Mouse (Mus musculus) embryo, embryonic 11.5 days (tissue): ENCODE results near the gene Tbr1.

ENCODE experiments used
- DNase-seq: peaks from one replicate; pipeline ENCODE4 v3.0.0-alpha.2; 2012; ENCODE audit warnings: low read depth, low spot score

Gene Tbr1

DNA sequence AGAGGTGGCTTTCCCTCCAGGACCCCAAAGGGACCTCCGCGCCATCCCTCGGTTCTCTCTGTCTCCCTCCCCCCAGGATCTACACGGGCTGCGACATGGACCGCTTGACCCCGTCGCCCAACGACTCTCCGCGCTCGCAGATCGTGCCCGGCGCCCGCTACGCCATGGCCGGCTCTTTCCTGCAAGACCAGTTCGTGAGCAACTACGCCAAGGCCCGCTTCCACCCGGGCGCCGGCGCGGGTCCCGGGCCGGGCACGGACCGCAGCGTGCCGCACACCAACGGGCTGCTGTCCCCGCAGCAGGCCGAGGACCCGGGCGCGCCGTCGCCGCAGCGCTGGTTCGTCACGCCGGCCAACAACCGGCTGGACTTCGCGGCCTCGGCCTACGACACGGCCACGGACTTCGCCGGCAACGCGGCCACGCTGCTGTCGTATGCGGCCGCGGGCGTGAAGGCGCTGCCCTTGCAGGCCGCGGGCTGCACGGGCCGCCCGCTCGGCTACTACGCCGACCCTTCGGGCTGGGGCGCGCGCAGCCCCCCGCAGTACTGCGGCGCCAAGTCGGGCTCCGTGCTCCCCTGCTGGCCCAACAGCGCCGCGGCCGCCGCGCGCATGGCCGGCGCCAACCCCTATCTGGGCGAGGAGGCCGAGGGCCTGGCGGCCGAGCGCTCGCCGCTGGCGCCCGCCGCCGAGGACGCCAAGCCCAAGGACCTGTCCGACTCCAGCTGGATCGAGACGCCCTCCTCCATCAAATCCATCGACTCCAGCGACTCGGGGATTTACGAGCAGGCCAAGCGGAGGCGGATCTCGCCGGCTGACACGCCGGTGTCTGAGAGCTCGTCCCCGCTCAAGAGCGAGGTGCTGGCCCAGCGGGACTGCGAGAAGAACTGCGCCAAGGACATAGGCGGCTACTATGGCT lies 9.0 kb downstream of the Tbr1 start:
- no peak for DNase-seq

DNA sequence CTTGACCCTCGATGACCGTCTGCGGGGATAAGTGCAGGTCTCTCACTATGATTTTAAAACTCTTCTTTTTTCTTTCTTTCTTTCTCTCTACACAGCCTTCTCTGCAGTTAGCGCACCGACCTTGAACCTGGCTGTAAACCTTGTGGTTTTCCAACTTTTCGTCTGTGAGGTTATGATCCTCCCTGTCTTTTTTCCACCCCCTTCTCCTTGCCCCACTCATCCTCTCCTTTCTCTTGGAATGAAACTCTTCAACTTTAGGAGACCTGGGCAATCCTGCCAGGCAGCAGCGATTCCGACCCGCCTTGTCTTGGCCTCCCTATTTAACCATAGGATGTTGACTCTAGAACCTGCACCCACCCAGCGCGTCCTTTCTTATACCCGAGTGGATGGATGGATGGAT lies 9.8 kb downstream of the Tbr1 start:
- no peak for DNase-seq

DNA sequence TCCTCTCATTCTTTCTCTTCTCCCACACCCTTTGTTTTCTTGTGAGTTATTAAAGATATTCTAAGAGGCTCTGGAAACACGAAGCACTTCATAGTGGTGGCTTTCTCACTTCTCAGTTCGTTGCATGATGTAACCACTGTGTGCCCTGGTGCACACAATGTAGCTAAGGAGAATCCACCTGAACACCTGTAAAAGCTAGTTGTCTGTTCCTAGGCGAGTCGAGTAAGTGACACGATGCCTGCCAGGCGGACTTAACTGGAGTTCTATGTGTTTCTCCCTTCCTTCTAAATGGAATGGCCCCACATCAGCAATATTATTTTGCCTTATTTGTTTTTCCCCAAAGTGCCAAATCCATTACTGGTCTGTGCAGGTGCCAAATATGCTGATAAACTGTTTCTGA lies 10.4 kb downstream of the Tbr1 start:
- no peak for DNase-seq

DNA sequence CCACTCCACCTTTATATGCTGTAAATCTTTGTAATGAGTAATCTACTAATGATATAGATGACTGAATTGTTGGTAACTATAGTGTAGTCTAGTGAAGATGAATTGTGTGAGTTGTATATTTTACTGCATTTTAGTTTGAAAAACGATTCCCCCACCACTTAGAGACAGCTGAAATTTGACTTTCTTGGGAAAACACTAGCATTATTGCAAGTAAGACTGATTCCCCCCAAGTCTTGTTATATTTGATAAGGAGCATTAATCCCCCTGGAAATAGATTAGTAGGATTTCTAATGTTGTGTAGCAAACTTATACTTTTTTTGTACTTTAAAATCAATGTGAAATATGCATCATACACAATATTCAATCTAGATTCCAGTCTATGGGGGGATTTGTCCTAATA lies 10.8 kb downstream of the Tbr1 start:
- DNase-seq: no peak

DNA sequence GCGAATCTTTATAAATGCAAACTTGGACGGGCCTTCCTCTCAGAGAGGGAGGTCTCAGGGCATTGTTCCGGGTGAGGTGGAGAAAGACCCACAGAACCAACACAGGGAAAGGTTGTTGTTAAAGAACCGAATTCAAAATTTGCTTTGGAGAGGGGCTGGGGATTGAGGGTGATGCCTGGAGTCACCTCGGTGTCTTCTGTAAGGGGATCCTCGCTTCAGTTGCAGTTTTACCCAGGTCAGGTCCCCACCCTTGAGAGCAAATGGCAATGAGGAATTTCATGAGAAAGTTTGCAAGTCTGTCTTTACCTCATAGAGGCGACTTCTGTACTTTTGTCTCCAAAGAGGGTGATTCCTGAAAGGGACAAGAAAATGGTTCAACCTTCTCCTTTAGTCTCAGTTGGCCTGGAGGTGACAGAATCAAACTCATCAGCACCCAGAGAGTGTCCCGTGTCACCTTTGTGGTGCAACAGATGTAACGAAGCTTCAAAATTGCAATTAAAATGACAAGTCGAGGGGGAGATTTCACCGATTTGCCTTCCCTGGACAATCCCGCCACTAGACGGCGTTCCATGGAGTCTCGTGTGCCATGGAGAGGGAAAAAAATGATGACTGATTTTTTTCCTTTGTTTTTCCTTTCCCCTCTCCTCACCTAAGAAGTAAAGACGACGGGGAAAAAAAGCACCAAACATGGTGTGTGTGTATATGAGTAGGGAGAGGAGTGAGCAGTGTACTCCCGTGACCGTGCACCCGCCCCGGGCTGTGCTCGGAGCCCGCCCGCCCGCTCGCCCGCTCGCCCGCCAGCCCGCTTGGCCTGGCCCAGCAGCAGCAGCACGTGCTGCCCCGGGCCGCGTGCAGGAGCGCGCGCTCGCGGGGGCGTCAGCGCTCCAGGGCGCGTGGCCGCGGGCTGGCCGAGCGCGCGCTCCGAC lies 12.1 kb downstream of the Tbr1 start:
- DNase-seq: no peak

DNA sequence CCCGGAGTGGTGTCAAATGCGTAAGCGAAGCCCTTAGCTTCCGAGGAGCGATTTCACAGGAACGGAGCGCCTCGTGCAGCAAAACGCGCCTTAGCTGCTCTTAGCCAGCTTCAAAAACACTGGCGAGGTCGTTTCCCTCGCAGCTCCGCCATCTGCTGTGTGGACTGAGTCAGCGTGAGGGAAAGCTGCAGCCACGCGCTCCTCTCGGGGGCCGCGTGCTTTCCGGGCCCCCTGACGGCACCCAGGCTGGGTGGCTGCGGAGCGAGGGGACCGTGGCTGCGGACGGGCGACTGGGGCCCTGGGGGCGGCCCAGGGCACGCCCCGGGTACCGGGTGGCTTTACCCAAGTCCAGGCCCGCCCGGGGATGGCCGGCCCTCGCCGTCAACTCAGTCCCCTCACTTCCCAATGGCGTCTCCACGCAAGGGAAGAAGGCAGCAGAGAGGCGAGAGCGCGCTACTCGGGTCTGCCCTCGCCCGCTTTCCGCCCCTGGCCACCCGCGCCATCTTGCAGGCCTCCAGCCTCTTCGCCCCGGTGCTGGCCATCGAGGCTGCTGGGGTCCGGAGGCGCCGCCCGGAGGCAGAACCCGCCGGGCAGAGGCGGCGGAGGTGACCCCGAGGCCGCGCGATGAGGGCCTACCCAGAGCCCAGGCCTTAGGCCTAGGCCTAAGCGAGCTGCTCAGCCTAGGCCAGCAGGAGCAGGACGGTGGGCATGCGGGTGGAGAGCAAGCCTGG lies 13.0 kb downstream of the Tbr1 start:
- DNase-seq: no peak

DNA sequence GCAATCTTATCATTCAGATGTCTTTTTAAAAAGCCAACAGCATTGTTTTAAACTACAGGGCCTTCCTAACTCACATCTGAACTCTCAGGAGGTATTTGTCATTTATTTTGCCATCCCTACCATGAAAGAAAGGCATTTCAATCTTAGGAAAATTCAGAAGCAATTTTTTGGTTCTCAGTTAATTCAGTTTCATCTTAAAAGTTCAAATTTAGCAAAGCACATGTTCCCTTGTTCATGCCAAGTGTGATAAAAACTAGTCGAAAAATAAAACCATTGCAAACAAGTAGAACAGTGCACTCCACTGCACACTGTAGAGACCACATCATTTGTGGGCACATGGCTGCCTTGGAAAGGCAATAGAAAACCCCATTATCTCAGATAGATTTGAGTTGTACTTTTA lies 15.5 kb downstream of the Tbr1 start:
- DNase-seq: no peak

DNA sequence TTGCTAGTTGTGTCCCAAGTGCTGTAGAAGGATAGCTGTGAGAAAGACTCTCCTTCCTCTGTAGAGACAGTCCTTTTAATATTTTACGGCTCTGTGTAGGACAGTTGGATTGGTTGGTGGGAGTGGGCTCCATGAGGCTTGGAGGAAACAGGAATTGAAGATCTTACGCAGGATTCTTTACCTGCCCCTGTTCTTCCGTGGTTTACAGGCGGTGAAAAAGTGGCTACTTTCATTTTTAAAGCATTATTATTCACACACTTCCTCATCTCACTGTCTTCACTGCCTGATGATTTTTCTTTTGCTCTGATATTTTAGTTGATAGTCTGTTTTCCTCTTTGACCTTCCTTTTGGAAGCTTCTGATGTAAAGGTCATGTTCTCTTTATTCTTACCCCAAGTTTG lies 17.5 kb downstream of the Tbr1 start:
- DNase-seq: no peak

DNA sequence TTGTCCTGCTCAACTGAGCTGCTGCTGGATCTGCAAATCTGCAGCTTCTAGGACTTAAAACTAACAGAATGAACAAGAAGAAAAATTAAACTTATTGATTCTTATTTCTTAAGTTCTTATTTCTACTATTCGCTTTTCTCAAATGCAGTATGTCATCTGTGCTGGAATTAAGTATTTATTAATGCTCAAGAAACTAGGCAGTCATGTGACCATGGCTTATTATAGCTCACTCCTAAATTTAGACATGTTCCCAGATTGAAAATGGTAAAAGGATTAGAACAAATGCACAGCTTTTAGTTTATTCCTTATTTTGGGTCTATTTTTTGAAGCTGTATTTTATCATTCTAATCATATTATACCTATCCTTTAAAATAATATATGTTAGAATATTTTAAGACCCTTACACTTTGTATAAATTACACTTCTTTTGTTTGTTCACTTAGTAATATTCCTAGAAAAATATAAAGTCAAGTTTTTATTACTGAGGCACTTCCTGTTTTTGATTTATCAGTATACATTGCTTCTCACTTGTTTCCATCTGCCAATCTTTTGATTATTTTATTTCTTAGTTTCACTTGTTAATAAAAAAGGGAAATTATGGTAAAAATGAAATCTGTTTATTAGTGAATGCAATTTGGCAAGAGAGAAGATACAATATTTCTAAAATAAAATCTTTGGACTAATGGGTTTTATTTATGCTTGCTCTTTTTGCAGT lies 20.9 kb downstream of the Tbr1 start:
- no peak for DNase-seq

DNA sequence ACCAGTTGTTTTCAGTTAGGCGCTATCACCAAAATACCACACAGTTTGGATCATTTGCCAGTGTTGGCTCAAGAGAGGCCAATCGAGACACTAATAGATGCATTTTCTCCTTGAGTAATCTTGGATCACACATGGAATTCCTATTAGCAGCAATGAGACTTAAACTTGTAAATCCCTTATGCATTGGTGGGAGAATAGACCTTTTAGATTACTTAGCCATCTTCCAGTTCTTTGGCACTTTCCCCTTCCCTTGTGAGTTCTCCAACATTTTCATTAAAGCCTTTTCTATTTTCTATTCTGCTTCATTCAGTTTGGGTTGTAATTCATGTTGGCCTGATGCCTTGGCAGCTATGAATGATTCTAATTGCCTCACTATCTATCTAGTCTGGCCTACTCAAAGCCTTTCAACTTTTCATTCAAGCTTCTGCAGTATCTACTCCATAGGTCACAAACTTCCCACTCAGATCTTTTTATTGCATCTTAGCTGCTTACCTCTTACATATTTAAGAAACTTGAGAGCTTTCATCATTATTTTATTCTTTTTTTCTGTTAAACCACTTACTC lies 34.6 kb downstream of the Tbr1 start:
- no peak for DNase-seq
